Mouse (Mus musculus): ENCODE data around the gene Aunip.

DNA sequence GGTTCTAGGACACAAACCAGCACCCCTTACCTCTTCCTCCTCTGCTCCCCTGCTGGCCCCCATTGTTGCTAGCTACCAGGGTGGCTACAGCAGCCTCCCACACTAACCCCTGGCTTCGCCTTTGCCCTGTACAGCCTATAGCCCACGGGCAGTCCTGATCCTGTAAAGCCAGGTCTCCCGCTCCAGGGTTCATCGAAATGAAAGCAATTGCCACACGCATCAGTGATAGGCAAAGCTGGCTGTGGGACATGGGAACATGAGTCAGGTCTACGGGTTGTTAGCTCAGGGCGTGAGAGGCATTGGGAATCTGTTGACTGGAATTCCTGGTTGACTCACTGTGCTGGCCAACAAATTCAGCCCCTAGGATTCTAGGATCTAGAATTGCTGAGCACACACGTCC, 28.4 kb upstream of the Aunip start:
- no peak for TF ChIP-seq CTCF (IDR thresholded peaks at IDR 0.05; ENCODE audit: low read depth)
- TF ChIP-seq EP300 (IDR thresholded peaks at IDR 0.05; ENCODE audit: low read depth) = no peak
